In the genomic region with DNA sequence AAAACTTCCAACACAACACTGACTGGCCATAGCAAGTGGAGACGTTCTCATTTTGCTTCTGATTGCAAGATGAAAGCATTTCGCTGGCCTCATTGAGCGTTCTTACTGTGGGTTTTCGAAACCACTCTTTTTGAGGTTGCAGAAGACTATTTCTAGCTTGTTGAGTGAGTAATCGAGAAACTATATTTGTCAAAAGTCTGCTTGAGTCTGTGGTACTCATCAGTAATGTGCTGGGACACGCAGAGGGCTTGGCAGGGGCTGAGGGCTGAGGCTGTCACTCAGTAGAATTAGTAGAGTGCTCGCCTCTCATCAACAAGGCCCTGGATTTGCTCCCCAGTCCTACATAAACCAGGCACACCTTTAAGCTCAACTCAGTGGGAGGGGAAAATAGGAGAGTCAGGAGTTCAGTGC, we compare ENCODE assay signal across 11 mouse cellular contexts. TPM values are rescaled to one million over a fixed set of nuclear protein-coding genes. Genes with fewer than 3 reads are reported as not detected.
DNase-seq lines count a peak whose midpoint lies in the region; ATAC-seq and TF ChIP-seq lines count a peak whose summit lies in the region.
"Had no signal": no experiment of that assay in that cellular context is flagged by ENCODE, and none has a peak within 500 bp of the region (broad histone marks: within the 10 kb centered on the region; RNA-seq: fewer than 3 reads in every experiment).

No protein-coding gene starts in this region.

- H3K4me2 ChIP-seq in kidney, embryonic 16.5 days (replicated peaks; ENCODE audit: low read depth, low read length): no peak overlapping the region
- H3K4me2 ChIP-seq: limb, embryonic 12.5 days; midbrain, embryonic 12.5 days had no signal

- no peaks in the 10 kb centered on the region for H3K27me3 ChIP-seq in kidney, embryonic 16.5 days (ENCODE audit: insufficient read depth, low read length)
- H3K27me3 ChIP-seq: limb, embryonic 12.5 days; midbrain, embryonic 12.5 days had no signal

- peak overlapping the region; percentile 92 for H3K27ac ChIP-seq in left cerebral cortex, adult 2 months
- no peak overlapping the region for H3K27ac ChIP-seq in kidney, embryonic 16.5 days (ENCODE audit: low read length)
- H3K27ac ChIP-seq: limb, embryonic 12.5 days; midbrain, embryonic 12.5 days had no signal

- ATAC-seq in kidney, embryonic 16.5 days (ENCODE audit: low FRiP score, low TSS enrichment): no peak
- ATAC-seq: intestine, postnatal 0 days had no signal

- H3K4me1 ChIP-seq in kidney, embryonic 16.5 days (ENCODE audit: insufficient read depth, low read length): peaks cover 5% of the 10 kb centered on the region; the same call in 1 of the 2 replicates
- H3K4me1 ChIP-seq: limb, embryonic 12.5 days had no signal

- no peak overlapping the region for H3K4me3 ChIP-seq in left cerebral cortex, adult 2 months
- no peak overlapping the region for H3K4me3 ChIP-seq in kidney, embryonic 16.5 days (ENCODE audit: low read length)
- H3K4me3 ChIP-seq: limb, embryonic 12.5 days; midbrain, embryonic 12.5 days had no signal

- no peaks in the 10 kb centered on the region for H3K9me3 ChIP-seq in kidney, embryonic 16.5 days (ENCODE audit: low read length)
- H3K9me3 ChIP-seq: limb, embryonic 12.5 days; midbrain, embryonic 12.5 days had no signal

- intact Hi-C loops in left cerebral cortex, adult 2 months (cut with DNase I): loop anchor here (2.0 to 5.0 kb wide), 2 partner anchors 82 to 176 kb away; no protein-coding TSS in a partner anchor

- no peak for TF ChIP-seq CTCF in left cerebral cortex, adult 2 months (IDR thresholded peaks at IDR 0.05)

- H3K9ac ChIP-seq in kidney, embryonic 16.5 days (replicated peaks; ENCODE audit: low read length): no peak overlapping the region
- H3K9ac ChIP-seq: limb, embryonic 12.5 days; midbrain, embryonic 12.5 days had no signal

- 91% methylated on average over 7 of the region's 7 CpGs for WGBS in kidney, embryonic 16.5 days

- peak; percentile 38 to 49 for DNase-seq in frontal cortex, postnatal 36 days (ENCODE audit: low spot score in 2 of 2)
- DNase-seq in frontal cortex, postnatal 25 days (ENCODE audit: low spot score in 2 of 2): no peak
- DNase-seq in right cerebral cortex, adult 2 months (ENCODE audit: low spot score in 2 of 2): peak; percentile 51 to 57
- DNase-seq in right cerebral cortex, postnatal 4 days: no peak
- DNase-seq in left cerebral cortex, adult 2 months (ENCODE audit: extremely low spot score in 1 of 2, low spot score in 2 of 2): peak in 1 of 2 experiments; percentile 46
- peak; percentile 43 for DNase-seq in right cerebral cortex, postnatal 25 days
- no peak for DNase-seq in lung, postnatal 14 days

- H3K36me3 ChIP-seq in kidney, embryonic 16.5 days (ENCODE audit: insufficient read depth, low read length): no peaks in the 10 kb centered on the region
- H3K36me3 ChIP-seq: limb, embryonic 12.5 days; midbrain, embryonic 12.5 days had no signal

RNA-seq across cellular contexts. Expression of a gene that starts 1.9 kb away (rescaled TPM):
- total RNA-seq in left cerebral cortex, adult 2 months (2021): 10 to 100 TPM in 1 of 2 experiments, 1 to 10 TPM in 1; 9.6 to 10.7 TPM
- 13.0 and 14.5 TPM in 2 replicates for polyA plus RNA-seq in kidney, embryonic 16.5 days (2015; fragmentation: Nextera tagmentation; extraction: Ambion mirVana)

Comparison
In these comparisons a context has a peak if more than half of its experiments do, and no peak if none do; other contexts are left out.
1. DNase-seq: peak in frontal cortex, postnatal 36 days (2 of 2), right cerebral cortex, adult 2 months (2 of 2) and right cerebral cortex, postnatal 25 days (single experiment); none in frontal cortex, postnatal 25 days (0 of 2), right cerebral cortex, postnatal 4 days (single experiment) and lung, postnatal 14 days (single experiment).